Mouse (Mus musculus) WW6 (cell line): ENCODE data around the gene Adssl1.

Experiments
- DNase-seq: peaks from one replicate; pipeline ENCODE4 v3.0.0-alpha.2; 2013; ENCODE audit warnings: low read depth, low spot score

Gene Adssl1

GRCm38 (mm10) chr12:112675245-112676035 is 55.6 kb downstream of the Adssl1 start:
- DNase-seq, result peak; percentile 69

- no peak for DNase-seq
Observed at GRCm38 (mm10) chr12:112677076-112677475, 57.2 kb downstream of the Adssl1 start.

GRCm38 (mm10) chr12:112677943-112678554 is 58.2 kb downstream of the Adssl1 start:
- no peak for DNase-seq

GRCm38 (mm10) chr12:112678555-112679026 is 58.7 kb downstream of the Adssl1 start, which contains the start of gene Zbtb42:
Gene Zbtb42 (plus strand): TSS chr12:112678828.
- no peak for DNase-seq

- no peak for DNase-seq
Observed at GRCm38 (mm10) chr12:112679027-112679996, 59.5 kb downstream of the Adssl1 start.

- DNase-seq, result no peak
Observed at GRCm38 (mm10) chr12:112683351-112683750, 63.5 kb downstream of the Adssl1 start.

- DNase-seq, result no peak
Observed at GRCm38 (mm10) chr12:112688458-112688857, 68.6 kb downstream of the Adssl1 start.
